Mouse (Mus musculus) neural tube, embryonic 11.5 days (tissue): ENCODE measurements around the gene Igf2bp3. TPM values are rescaled to one million over a fixed set of nuclear protein-coding genes. Genes with fewer than 3 reads are reported as not detected.

Experiments used
- ATAC-seq: fragments of 200-750 bp; cut with Nextera tagmentation; 2 replicates; pipeline ENCODE4 v1.8.0; 2017; ENCODE audit warnings: moderate number of reproducible peaks, mild to moderate bottlenecking, moderate TSS enrichment, moderate library complexity; ENCODE audit not compliant: insufficient read depth, low FRiP score, low TSS enrichment
- DNase-seq: peaks from one replicate; pipeline ENCODE4 v3.0.0-alpha.2; 2015; ENCODE audit warnings: low spot score
- H3K27ac ChIP-seq: fragments of 300-500 bp; sonication (generic); 2 replicates; pipeline ENCODE4 v1.5.1; 2014; ENCODE audit warnings: low read depth, mild to moderate bottlenecking, low read length
- H3K27me3 ChIP-seq: fragments of 300-500 bp; sonication (generic); 2 replicates; pipeline ENCODE4 v1.6.1; 2014; ENCODE audit warnings: mild to moderate bottlenecking, low read length, mixed read lengths; ENCODE audit not compliant: control insufficient read depth, insufficient read depth
- H3K36me3 ChIP-seq: fragments of 300-500 bp; sonication (generic); 2 replicates; pipeline ENCODE4 v1.6.1; 2014; ENCODE audit warnings: mild to moderate bottlenecking, low read length, moderate library complexity, mixed read lengths; ENCODE audit not compliant: control insufficient read depth, insufficient read depth
- H3K4me1 ChIP-seq: fragments of 300-500 bp; sonication (generic); 2 replicates; pipeline ENCODE4 v1.6.1; 2014; ENCODE audit warnings: low read length, mixed read lengths; ENCODE audit not compliant: control insufficient read depth, insufficient read depth
- H3K4me2 ChIP-seq: fragments of 300-500 bp; sonication (generic); 2 replicates; pipeline ENCODE4 v1.6.1; 2014; ENCODE audit warnings: low read depth, mild to moderate bottlenecking, moderate library complexity
- H3K4me3 ChIP-seq: fragments of 300-500 bp; sonication (generic); 2 replicates; pipeline ENCODE4 v1.5.1; 2014; ENCODE audit warnings: low read depth, low read length
- H3K9ac ChIP-seq: fragments of 300-500 bp; sonication (generic); 2 replicates; pipeline ENCODE4 v1.6.1; 2014; ENCODE audit warnings: mild to moderate bottlenecking, low read length
- H3K9me3 ChIP-seq: fragments of 300-500 bp; sonication (generic); 2 replicates; pipeline ENCODE4 v1.6.1; 2016; ENCODE audit warnings: low read length; ENCODE audit not compliant: control insufficient read depth
- WGBS: fragments of 180-500 bp; shearing (Covaris S2); extraction: QIAGEN DNeasy Blood & Tissue Kit; methylation state at CpG from one replicate; pipeline ENCODE4 v1.1.7; 2014; 5-methylcytosine and 5-hydroxymethylcytosine counted together
- polyA plus RNA-seq: library from polyadenylated mRNA; unstranded; fragments of >200 nt; fragmentation: Nextera tagmentation; extraction: Ambion mirVana; gene quantifications from 2 replicates; pipeline ENCODE4 v1.2.1, GENCODE M21; 2014

Igf2bp3 gene
- polyA plus RNA-seq, 1 experiment from 2014 or later: 130 TPM

GRCm38 (mm10) chr6:49224923-49225727, 10.4 kb upstream of the Igf2bp3 start:
- 36% methylated on average over 11 of the region's 11 CpGs for WGBS
- Histone ChIP-seq H3K27me3 (no peaks in the 10 kb centered on the region), H3K9me3 (no peaks in the 10 kb centered on the region), H3K4me3 (no peak overlapping the region), H3K27ac (no peak overlapping the region), H3K4me2 (no peak overlapping the region), H3K9ac (no peak overlapping the region), H3K36me3 (no peaks in the 10 kb centered on the region), H3K4me1 (peaks cover 3% of the 10 kb centered on the region; the same call in 1 of the 2 replicates)
- DNase-seq: no peak
- no peak for ATAC-seq

GRCm38 (mm10) chr6:49221906-49222305, 7.1 kb upstream of the Igf2bp3 start:
- H3K27me3 ChIP-seq: no peaks in the 10 kb centered on the region
- DNase-seq (no peak), ATAC-seq (no peak)
- no peak overlapping the region for H3K9ac ChIP-seq
- no peak overlapping the region for H3K27ac ChIP-seq
- no peak overlapping the region for H3K4me2 ChIP-seq
- H3K4me3 ChIP-seq: no peak overlapping the region
- no peaks in the 10 kb centered on the region for H3K9me3 ChIP-seq
- H3K36me3 ChIP-seq: no peaks in the 10 kb centered on the region
- peaks cover 3% of the 10 kb centered on the region; the same call in 1 of the 2 replicates for H3K4me1 ChIP-seq
- 5% methylated on average over 7 of the region's 7 CpGs for WGBS

- H3K27ac ChIP-seq: peak overlapping the region; percentile 54
- DNase-seq (peak; percentile 58), ATAC-seq (no peak)
- no peaks in the 10 kb centered on the region for H3K4me1 ChIP-seq
- 1% methylated on average over 16 of the region's 16 CpGs for WGBS
- H3K36me3 ChIP-seq: no peaks in the 10 kb centered on the region
- H3K4me3 ChIP-seq: 0 out of 2 replicates have a peak overlapping the region, but pooled peaks have one; percentile 18
- H3K9me3 ChIP-seq: no peaks in the 10 kb centered on the region
- peak overlapping the region; percentile 37 for H3K4me2 ChIP-seq
- H3K9ac ChIP-seq: peak overlapping the region; percentile 40
- no peaks in the 10 kb centered on the region for H3K27me3 ChIP-seq
These were observed 5.3 kb upstream of the Igf2bp3 start for GRCm38 (mm10) chr6:49219920-49220604.

GRCm38 (mm10) chr6:49219001-49219560, 4.3 kb upstream of the Igf2bp3 start:
- no peaks in the 10 kb centered on the region for H3K4me1 ChIP-seq
- H3K36me3 ChIP-seq: no peaks in the 10 kb centered on the region
- no peak overlapping the region for H3K4me2 ChIP-seq
- DNase-seq: no peak
- no peak overlapping the region for H3K9ac ChIP-seq
- H3K4me3 ChIP-seq: no peak overlapping the region
- WGBS: 7% methylated on average over 4 of the region's 4 CpGs
- H3K9me3 ChIP-seq: no peaks in the 10 kb centered on the region
- no peak for ATAC-seq
- H3K27ac ChIP-seq: no peak overlapping the region
- no peaks in the 10 kb centered on the region for H3K27me3 ChIP-seq

GRCm38 (mm10) chr6:49218275-49218802, 3.6 kb upstream of the Igf2bp3 start:
- Histone ChIP-seq H3K9ac (peak overlapping the region; percentile 54), H3K4me3 (peak overlapping the region; percentile 45), H3K4me2 (peak overlapping the region; percentile 50), H3K36me3 (no peaks in the 10 kb centered on the region), H3K27me3 (no peaks in the 10 kb centered on the region), H3K4me1 (no peaks in the 10 kb centered on the region), H3K9me3 (no peaks in the 10 kb centered on the region), H3K27ac (no peak overlapping the region)
- no peak for DNase-seq
- no peak for ATAC-seq
- WGBS: under 1% methylated on average over 31 of the region's 31 CpGs

GRCm38 (mm10) chr6:49217581-49218274, 3.0 kb upstream of the Igf2bp3 start:
- Histone ChIP-seq H3K27ac (peak overlapping the region; percentile 94), H3K9me3 (no peaks in the 10 kb centered on the region), H3K9ac (peak overlapping the region; percentile 63), H3K4me2 (peak overlapping the region; percentile 50), H3K36me3 (no peaks in the 10 kb centered on the region), H3K4me1 (peaks cover 2% of the 10 kb centered on the region), H3K27me3 (no peaks in the 10 kb centered on the region), H3K4me3 (peak overlapping the region; percentile 45)
- ATAC-seq (peak; percentile 87), DNase-seq (peak; percentile 99)
- WGBS: under 1% methylated on average over 56 of the region's 56 CpGs

GRCm38 (mm10) chr6:49216811-49217542, 2.2 kb upstream of the Igf2bp3 start:
- Histone ChIP-seq H3K4me3 (peak overlapping the region; percentile 45), H3K9me3 (no peaks in the 10 kb centered on the region), H3K36me3 (no peaks in the 10 kb centered on the region), H3K4me1 (peaks cover 7% of the 10 kb centered on the region), H3K27ac (peak overlapping the region; percentile 94), H3K9ac (peak overlapping the region; percentile 63), H3K4me2 (peak overlapping the region; percentile 50), H3K27me3 (no peaks in the 10 kb centered on the region)
- no peak for ATAC-seq
- no peak for DNase-seq
- whole genome bisulfite sequencing: 2% methylated on average over 11 of the region's 11 CpGs
